Mouse (Mus musculus) megakaryocyte, adult 5-6 weeks (primary cell): ENCODE measurements around the gene Grn. TPM values are rescaled to one million over a fixed set of nuclear protein-coding genes. Genes with fewer than 3 reads are reported as not detected.

Experiments
- ATAC-seq: 2 replicates; pipeline ENCODE4 v1.8.0; 2016; ENCODE audit warnings: mild to moderate bottlenecking, inconsistent platforms; ENCODE audit not compliant: poor library complexity, severe bottlenecking
- total RNA-seq, 2 experiments: library from RNA; stranded (forward) in 1 of 2; stranded (reverse) in 1 of 2; fragments of 153-499, 151-499 nt in 1 of 2; fragments of 221-1000, 200-1000 nt in 1 of 2; gene quantifications; 2 replicates each; pipeline versions ENCODE4 v1.2.3 to v1.2.4; 2015 to 2017

Grn gene
- total RNA-seq, 2 experiments from 2014 or later, result 201 to 566 TPM

DNA sequence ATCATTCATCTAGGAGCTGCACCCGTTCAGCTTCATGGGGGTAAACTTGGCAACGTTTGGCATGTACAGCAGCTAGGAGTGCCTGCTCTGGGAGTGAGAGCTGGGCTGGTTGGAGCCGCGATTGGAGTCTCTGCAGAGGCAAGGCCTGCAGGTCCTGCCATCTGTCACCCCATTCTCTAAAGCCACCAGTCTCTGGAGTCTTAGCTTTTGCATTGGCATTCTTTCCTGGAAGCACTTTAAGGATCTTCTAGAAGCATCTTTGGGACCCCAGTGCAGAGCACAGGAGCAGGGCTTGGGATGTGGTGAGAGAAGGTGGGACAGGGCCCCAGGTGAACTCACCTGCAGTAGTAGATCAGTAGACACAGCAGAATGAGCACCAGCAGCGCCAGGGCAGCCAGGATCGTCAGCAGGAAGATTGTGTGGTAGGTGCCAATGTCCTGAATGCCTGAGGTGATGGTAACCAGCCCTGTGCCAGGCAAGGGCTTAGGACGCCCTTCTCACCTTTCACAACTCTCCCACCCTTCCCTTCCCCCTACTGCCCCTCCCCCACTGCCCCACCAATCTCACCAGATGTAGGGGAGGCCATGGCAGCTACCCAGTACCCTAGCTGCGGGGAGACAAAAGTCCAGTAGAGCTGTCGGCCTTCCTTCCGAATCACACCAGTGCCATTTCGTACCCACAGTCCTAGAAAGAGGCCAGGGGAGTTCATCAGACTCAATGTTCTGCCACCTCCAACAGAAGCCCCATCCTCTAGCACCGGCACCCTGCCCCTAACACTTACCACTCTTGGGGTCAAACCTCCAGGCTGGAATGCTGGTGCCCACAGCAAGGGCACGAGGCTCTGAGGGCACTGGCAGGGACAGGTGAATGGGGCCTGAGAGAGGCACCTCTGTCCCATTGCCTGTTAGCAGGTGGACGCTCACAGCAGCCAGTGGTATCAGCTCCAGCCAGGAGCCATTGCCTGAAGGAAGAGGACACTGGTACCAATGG lies 9.3 kb downstream of the Grn start:
- no peak for ATAC-seq

DNA sequence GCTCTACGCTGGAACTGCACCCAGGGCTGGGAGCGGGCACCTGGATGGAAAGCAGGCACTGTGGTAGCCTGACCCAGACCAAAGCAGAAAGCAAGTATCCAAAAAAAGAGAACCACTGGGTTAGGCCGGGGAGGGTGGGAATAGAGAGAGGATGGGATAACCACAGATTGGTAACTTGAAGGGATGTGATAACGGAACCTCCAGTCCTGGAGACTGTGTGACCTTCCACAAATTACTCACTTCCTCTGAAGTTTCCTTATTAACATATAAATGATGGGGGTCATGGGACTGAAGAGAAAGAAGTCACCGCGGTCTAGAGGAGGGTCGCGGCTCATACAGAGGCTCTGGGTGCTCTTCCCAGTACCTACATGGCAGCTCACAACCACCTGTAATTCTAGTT lies 10.1 kb downstream of the Grn start:
- peak; percentile 36; the same call in 1 of the 2 replicates for ATAC-seq

DNA sequence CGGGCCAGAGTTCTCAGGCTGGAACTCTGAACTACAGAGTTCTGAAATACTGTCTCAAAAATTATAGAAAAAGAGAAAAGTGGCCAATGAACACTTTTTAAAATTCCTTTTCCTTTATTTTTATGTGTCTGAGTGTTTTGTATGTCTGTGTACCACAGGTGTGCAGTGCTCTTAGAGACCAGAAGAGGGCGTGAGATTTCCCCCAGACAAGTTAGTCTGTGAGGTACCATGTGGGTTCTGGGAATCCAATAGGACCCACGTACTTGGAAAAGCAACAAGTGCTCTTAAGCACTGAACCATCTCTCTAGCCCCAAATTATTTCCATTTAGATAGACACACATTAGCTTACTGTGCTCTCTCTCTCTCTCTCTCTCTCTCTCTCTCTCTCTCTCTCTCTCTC lies 11.3 kb downstream of the Grn start:
- ATAC-seq, result no peak

DNA sequence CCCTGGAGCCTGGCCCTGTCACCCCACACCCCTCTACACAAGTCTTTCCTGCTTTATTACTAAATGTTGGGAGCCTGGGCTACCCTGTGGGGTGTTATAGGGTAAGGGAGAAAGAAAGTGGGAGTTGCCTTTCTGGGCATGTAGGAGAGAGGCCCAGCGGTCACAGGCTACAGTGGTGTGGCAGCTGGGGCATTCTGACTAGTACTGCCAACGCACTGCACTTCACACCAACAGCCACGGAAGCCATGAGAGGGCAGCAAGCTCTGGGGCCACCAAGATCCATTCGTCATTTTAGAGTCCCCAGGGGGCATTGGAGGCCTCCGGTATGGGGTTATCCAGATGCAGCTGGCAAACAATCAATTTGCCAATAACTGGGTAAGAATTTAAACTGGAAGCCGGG lies 12.0 kb downstream of the Grn start:
- ATAC-seq, result no peak

DNA sequence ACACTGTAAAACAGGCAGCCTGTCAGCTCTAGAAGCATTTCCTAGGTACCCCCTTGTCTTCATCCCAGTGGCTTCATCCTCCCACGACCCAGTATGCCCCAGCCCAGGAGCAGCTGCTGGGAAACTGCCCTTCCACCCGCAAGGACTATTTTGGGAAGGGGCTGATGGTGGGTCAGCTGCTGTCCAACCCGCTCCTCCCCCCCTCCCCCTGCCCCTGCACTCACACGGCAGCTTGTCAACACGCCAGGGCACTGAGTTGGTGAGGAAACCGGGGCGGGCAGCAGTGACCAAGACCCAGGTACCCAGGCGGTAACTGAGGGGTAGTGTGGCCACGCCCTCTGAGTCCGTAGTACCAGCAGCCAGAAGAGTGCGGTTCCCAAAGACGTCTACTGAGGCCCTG lies 13.6 kb downstream of the Grn start:
- ATAC-seq, result no peak

DNA sequence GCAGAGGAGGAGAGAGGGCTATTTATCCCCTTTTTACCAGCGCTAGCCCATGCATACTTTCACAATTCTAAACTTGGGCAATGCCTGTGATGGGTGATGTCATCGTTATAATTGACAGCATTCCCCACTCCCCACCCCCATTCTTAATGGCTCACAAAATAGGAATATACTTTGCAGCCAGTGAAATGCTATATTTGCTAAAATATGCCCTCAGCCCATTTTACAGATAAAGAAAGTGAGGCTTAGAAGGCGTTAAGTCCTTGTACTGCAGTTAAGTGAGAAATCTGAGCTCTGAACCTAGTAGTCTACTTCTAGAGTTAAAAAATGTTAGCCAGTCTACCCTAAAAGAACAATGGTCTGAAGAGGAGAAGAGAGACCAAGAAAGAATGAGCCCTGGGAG lies 14.2 kb downstream of the Grn start:
- no peak for ATAC-seq

DNA sequence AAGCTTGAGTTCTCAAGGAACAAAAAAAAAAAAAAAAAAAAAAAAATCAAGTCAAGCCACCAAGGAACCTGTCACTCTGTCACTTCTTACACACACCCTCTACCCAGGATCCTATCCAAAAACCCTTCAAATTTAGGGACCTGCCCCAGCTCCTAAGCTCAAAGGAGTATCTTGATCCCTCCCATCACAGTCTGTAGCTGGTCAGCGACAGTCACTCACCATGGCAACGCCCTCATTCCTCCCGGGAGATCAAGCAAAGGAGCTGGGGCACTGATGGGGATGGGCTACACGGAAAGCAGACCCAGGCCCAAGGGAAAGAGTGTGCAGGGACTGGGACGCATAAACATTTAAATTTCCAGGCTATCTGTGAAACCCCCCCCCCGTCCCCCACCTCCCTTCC lies 14.7 kb downstream of the Grn start:
- no peak for ATAC-seq

DNA sequence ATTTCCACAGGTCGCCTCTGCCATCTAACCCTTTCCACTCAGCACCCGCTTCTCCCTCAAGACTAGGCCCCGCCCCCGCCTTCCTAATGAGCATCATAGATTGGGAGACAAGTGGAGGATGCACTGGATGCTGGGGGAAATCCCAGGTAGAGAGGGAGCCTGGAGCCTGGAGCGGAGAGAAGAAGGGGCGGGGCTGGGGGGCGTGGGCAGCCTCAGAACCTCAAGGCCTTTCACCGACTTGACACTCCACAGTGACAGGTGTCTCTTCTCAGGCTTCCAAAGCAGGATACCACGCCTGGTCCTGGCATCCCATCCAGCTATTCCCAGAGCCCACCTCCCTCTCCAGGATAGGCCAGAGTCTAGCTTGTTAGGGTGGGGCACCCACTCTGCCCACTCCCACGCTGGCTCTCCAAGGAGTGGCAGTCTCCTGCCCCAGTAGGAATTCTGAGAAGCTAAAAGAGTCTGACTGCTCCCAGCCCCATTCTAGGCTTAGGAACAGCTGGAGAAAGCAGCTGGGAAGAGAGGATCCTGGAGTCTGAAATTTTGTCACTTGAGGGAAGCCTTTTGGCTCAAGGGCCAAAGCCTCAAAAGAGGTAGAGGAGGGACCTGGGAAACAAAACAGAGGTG lies 15.3 kb downstream of the Grn start:
- no peak for ATAC-seq

DNA sequence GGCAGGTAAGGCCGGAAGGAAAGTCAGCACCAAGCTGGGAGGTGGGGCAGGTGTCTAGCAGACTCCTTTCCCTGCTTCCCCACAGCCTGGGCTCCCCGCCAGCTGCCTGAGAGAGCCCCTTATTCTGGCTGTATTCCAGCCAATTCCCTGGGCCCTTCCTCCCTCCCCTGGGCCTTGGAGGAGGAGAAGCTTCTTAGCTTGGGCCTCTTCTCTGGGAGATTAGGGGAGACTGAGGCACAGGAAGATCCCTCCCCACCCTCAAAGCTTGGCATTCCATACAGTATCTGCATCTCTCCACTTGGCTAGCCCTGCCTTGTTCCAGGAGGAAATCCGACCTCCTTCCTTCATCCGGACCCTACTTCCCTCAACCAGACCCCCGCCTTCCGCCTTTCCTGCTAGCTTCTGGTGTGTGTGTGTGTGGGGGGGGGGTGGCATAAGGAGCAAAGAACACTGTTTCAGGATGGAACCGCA lies 15.8 kb downstream of the Grn start:
- ATAC-seq, result no peak

DNA sequence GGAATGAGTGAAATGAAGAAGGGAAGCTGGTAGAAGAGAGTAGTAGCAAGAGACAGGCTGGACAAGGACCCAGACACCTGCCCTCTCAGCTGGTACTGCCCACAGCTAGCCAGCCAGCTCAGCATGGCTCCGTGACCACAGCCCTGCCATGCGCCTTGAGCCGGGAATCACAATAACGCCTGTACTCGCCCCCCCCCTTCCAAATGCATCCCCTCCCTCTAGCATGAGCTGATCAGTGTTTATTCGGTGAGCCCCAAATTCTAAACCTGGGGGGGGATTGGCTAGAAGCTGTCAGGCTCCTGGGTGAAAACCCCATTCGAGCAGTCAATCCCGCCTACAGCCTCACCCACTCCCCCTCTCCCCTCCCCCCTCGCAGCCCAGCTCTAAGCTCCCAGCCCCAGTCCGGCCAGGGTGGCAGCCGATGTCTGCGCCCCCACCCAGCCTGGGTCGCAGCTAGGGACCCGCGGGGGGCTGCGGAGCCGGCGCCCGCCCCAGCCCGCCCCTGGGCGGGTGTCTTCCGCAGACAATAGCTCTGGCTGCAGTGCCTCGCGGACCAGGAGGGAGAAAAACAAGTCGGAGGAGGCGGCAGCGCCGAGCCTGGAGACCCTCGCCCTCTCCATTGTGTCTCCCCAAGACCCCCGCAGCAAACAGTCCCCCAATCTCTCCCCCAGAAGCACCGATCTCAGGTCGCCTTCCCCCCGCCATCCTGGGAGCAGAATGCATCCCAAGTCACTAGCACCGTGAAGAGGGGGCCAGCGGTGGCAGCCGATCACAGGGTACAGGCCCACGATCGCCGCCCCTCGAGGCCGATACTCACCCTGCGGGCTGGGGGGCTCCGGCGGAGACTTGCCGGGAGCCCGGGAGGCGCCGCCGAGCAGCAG lies 16.7 kb downstream of the Grn start:
- 0 out of 2 replicates have a peak, but pooled peaks have one; percentile 14 for ATAC-seq

DNA sequence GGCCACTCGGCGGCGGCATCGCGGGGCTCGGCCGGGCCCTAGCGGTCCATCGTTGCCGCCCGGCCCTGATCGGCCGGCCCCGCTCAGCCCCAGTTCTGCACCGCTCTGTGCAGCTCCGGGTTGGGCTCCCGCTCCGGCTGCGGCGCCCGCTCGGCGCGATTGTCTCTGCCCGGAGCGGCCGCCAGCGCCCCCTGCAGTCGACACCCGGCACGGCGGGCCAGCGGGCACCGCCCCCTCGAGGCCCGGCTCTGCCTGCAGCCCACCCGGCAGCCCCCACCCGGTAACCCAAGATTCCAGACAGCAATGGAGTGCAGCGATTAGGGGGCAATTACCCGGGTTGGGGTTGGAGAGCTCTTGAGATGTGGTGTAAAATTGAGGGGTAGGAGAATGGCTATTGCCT lies 17.4 kb downstream of the Grn start, which contains the start of gene Fam171a2:
Gene Fam171a2, minus strand, starts transcription at position 186 of the 400 bp plus-strand sequence.
- ATAC-seq, result peak; percentile 81

DNA sequence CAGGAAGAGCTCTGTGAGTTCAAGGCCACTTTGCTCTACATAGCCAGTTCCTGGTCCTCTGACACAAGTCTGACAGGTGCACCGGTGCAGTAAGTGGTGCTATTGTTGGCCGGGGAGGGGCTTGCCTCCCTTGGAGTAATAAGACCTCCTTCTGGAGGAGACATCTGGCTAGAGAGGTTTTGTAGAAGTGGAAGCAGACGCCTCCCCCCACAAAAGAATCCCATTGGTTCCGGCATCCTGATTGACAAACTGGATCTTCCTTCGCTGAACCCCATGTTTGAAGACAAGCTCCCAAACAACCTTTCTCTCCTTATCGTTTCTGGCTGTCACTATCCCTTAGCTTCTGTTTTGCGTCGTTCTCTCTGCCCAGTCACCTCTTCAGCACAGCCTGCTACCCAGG lies 18.2 kb downstream of the Grn start:
- no peak for ATAC-seq

DNA sequence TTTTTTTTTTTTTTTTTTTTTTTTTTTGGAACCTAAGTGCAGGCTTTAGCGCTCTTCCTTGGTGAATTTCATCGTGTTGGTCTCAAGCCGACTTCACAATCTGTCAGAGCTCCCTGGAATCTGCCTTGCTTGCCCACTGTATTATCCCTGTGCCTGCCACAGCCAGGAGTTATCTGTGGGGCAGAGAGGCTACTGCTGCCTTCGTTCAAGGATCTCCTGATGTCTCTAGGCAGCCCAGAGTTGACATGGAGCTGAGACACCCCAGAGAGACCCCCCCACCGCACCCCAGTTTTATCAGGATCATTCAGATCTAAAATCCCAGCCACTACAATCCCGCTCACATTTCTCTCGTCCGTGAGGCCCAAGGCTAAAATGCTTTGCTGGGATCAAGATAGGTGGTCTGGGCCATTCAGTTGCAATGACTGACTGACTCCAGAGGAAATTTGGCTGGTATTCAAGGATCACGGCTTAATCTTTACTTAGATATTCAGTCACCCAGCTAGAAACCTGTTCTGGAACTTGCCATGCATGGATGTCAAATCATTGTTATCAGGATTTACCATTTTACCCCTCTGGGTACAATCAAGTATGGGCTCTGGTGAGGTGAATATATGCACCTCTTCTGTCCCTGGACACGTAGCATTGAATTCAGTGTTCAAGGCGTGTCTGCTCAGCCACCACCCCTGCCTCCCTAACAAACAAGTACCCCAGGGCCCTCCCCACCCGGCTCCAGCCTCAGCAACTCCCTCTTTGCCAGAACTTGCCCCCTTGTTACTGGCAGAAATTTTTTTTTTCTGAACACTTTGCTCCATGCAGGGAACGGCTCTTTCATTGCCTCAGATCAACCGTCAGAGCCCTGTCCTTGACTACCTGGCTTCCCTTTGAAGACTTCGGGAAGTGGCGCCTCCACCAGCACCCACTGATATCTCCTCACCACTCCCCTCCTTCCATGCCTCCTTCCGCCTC lies 19.2 kb downstream of the Grn start:
- no peak for ATAC-seq

DNA sequence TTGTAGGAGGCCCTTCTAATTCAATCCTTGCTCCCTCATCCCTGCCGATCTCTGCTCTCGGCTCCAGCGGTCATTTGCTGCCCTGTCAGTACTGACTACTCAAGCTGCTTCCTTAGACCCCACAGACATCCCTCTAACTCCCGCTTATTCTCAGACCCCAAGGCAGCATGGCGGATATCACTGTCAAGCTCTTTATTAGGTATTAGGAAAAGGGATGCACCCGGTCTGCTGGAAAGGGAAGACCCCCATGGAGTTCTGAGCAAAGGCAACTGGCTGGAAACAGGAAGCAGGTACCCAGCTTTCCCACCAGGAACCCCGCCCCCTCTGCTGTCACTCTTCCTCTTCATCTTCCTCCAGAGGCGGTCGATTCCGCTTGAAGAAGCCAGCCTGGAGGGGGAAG lies 23.0 kb downstream of the Grn start:
- no peak for ATAC-seq

DNA sequence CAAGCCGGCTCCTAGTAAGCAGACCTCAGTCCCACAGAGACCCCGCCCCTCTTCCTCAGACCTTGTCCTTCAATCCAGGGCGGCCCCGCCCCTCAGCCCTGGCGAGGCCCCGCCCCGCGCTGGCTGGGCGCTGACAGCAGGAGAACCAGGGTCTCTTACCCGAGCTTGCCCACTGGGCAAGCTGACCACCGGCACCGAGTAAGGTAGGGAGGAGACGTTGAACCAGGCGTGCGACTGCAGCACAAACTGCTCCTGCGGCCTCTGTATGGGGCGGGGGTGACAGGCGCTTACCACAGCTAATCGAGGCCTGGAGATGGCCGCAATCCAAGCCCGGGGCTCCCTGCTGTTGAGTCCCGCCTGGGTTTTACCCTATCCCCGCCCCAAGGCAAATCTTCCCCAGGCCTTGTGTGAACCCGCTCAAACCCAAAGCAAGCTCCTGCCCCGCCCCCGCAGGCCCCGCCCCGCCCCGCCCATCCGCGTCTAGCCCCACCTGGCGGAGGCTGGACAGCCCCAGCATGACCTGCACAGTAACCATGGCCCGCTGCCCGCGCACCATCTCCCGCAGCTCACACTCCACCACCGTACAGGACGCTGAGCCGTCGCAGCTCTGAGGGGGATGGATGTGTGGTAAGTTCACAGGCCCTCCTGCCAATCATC lies 25.8 kb downstream of the Grn start:
- ATAC-seq, result peak; percentile 81

DNA sequence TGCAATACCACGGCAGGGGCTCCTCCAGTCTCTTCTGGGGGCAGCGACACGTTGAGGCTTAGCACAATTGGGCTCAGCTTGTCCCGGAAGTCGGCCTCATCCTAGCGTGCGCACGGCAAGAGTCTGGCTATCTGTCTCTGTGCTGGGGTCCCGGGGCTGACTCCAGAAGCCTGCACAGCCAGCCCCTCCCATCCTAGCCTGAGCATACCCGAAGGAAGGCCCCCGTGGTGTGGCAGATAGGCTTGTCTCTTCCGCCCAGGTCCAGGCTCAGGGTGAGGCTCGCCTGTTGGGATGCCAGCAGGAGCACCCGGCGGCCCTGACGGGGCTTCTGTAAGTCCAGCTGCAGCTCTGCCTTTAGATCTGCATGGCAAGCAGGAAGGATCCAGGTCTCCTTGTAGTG lies 30.4 kb downstream of the Grn start:
- ATAC-seq, result no peak

DNA sequence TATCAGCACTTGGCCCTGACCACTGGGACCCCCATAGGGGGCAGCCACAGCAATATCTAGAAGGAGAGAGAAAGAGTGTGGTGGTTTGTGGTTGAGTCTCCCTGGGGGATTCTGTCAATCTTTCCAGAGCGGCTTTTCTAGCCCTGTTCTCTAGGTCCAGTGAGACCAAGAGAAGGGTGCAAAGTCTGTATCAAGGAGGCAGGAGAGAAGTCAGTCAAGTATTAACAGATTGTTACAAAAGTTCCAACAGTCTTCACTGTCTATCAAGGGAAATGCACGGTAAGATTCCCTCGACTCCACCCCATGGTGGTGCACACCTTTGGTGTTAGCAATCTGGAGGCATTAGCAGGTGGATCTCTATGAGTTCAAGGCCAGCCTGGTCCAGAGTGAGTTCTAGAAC lies 31.6 kb downstream of the Grn start:
- ATAC-seq, result no peak

DNA sequence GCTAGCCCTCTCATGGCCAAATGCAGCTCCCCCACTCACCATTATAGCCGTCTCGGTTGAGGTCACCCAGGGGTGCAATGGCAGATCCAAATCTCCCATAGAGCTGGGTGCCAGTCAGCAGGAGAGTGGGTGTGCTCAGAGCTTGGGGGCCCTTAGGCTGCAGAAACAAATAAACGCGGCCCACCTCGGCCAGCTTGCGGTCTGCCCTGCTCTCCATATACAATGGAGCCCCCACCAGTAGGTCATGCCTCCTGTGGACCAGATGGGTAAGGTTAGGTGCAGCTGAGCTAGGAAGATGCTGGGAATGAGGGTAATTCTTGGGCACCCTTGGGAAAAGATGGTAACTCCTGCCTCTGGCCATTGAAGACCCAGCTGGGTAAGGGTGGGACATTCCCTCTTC lies 34.8 kb downstream of the Grn start:
- ATAC-seq, result no peak

DNA sequence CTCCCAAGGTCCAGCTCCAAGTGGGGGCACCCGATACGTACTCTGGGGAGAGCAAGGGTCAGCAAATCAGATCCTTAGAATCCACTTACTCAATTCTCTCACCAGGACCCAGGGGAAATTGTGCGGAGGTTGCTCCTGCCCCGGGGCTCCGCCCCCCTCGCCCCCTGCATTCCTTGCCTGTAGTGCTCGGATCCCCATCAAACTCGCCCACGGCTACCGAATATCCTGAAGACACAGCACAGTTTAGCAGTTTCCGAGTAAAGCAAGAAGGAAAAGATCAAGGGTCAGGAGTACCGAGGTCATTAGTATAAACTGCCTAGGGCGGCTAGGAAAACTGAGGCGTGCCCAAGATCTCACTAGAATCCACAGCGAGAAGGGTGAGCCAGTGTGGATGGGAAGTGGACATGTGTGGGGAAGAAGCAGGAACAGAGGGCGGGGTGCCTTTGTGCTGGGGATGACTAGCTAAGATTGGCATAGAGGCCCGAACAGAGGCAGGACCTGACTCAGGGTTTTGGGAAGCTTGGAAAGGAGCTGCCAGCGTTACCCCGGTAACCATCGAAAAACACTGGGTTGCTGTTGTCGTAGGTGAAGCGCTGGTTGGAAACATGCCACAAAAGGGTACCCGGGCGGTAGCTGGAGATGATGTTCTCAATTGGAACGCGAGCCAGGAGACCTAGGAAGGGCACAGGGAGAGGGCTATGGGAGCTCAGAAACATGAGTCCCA lies 35.8 kb downstream of the Grn start:
- ATAC-seq, result no peak
